Mouse (Mus musculus): ENCODE measurements at regions not wholly inside any gene's neighbourhood (a gene's known extent, or its start where the extent isn't known, plus 50 kb on each side); places are given as distances from the start of the nearest gene placed in this dataset.

DNA sequence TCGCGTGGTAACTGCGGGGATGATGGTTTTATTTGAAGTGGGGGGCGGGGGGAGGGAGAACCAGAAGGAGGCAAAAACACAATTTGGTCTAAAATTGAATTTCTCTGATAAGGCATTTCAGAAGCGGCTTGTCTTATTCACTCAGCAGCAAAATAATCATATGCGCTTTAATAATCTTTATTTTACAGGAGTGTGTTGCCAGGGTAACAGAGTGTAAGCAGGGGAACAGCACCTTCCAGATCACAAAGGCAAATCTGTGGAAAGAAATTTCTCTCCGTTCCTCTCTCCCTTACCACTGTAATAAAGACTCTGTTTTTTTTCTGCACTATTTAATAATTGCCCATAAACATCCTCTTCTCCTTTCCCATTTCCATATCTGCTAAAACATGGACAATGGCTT, 306.2 kb upstream of the Pmfbp1 start:
- TF ChIP-seq USF2 (conservative IDR thresholded peaks at IDR 0.05; ENCODE audit: low read depth, low read length) = no peak
- TF ChIP-seq CTCF (conservative IDR thresholded peaks at IDR 0.05 in 1 of 2, IDR thresholded peaks at IDR 0.05 in 1 of 2; ENCODE audit: low read depth in 2 of 2, low read length in 2 of 2) = no peak
- no peak for TF ChIP-seq POLR2AphosphoS2 (IDR thresholded peaks at IDR 0.05; ENCODE audit: low read depth, low read length)
- TF ChIP-seq POLR2A (IDR thresholded peaks at IDR 0.05; ENCODE audit: low read depth, low read length) = no peak
- no peak for TF ChIP-seq JUN (IDR thresholded peaks at IDR 0.05; ENCODE audit: insufficient read depth, low read depth, low read length)
- no peak for TF ChIP-seq CHD2 (IDR thresholded peaks at IDR 0.05; ENCODE audit: low read length)

All from CH12.LX (cell line).